Mouse (Mus musculus) fibroblast of lung, adult 2 months (primary cell): ENCODE data around the gene Srek1ip1.

ENCODE experiments used
- DNase-seq: peaks from one replicate; pipeline ENCODE4 v3.0.0-alpha.2; 2011; ENCODE audit warnings: low read depth

Srek1ip1 gene

DNA sequence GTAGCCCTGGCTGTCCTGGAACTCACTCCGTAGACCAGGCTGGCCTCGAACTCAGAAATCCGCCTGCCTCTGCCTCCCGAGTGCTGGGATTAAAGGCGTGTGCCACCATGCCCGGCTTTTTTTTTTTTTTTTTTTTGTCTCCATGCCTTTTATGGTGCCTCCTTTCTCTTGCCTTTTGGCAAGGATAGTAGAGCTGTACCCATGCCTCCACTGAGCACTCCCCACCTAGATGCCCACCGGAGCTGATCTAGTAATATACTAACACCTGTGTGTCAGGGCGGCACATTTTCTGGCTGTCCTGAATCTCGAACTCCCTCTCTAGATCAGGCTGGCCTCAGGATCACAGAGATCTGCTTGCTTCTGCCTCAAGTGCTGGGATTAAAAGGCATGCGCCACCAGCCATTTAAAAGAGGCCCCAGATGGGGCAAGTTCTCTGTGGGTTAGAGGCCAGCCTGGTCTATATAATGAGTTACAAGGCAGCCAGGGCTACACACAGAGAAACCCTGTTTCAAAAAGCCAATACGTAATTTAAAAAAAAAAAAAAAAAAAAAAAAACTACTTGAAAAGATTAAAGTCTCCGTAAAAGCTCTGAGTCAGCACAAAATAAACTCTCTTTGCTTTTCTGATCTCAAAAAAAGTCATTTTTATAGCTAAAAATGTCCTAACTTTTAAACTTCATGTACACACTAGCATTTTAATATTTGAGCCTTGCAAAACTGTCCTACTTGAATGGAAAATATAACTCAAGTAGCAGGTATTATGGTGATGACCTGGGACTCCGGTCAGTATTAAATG is 51.2 kb downstream of the Srek1ip1 start:
- DNase-seq = no peak

GRCm38 (mm10) chr13:104853645-104854044 is 61.4 kb downstream of the Srek1ip1 start:
- no peak for DNase-seq

DNA sequence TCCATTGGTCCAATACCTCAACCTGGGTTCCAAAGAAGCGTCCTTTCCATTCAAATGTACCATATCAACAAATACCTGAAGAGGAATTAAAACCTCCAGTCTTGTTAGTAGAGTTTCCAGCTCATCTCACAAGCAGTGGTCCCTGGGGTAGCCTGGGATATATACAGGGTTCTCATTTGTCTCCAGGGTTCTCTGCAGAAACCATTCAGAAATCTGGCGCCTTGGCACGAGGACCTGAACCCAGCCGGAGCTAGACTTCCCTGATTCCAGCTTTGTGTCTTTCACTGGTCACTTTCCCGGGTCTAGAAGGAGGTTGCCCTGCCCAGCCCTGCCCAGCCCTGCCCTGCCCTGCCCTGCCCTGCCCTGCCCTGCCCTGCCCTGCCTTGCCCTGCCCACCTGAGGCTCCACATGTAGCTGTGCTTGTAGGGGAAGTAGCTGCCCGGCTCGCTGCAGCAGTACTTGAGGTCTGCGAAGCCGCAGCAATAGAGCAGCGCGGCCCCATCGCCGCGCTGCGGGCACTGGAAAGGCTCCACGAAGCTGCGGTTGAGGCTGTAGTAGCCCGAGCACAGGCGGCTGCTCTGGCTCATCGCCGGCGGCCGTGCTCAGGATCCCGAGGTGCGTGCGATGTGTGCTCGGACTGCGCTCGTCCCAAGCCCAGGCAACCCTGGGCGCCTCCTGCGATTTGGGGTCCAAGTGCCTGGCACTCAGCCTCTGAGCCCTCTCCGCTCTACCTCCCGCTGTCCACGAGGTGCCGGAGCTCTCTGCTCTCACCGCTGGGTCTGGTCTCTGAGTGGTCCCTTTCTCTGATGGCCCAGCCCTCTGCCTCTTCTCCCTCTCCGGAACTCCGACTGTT is 71.1 kb downstream of the Srek1ip1 start, which contains the start of gene Shisal2b:
Shisal2b (minus strand) TSS at position 767 of the 853 bp plus-strand sequence.
- peak; percentile 9 for DNase-seq

- no peak for DNase-seq
Measured at GRCm38 (mm10) chr13:104866726-104867125, 74.4 kb downstream of the Srek1ip1 start.

DNA sequence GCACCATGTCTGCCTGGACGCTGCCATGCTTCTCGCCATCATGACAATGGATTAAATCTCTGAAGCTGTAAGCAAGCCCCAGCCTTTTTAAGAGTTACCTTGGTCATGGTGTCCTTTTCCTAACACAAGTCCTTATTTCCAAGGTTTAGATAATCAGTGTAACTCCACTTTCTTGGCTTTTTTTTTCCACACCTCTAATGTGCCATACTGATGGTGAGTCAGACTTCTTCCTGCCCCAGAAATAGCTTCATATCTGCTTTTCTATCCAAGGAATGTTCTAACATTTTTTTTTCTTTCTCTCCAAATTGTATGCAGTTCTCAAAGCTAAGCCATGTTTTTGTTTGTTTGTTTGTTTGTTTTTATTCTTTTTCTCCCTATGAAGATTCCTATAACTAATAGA is 77.6 kb downstream of the Srek1ip1 start:
- no peak for DNase-seq

DNA sequence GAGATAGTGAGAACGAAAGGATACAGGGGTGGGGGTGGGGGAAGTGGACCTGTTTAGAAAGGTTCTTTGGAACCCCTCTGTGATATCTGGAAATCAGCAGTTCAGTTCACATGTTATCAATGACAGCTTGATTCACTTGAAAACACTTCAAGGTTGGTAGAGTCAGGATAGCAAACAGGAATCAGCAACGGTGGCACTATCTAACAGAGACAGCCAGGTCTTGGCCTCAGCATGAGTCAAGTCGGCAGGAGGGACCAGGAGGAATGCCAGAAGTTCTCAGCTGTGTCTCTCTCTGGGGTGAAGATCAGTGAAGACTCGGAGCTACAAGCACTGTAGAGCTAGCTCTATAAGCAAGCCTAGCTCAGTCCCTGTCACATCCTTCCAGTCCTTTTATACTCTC is 86.2 kb downstream of the Srek1ip1 start:
- no peak for DNase-seq

DNA sequence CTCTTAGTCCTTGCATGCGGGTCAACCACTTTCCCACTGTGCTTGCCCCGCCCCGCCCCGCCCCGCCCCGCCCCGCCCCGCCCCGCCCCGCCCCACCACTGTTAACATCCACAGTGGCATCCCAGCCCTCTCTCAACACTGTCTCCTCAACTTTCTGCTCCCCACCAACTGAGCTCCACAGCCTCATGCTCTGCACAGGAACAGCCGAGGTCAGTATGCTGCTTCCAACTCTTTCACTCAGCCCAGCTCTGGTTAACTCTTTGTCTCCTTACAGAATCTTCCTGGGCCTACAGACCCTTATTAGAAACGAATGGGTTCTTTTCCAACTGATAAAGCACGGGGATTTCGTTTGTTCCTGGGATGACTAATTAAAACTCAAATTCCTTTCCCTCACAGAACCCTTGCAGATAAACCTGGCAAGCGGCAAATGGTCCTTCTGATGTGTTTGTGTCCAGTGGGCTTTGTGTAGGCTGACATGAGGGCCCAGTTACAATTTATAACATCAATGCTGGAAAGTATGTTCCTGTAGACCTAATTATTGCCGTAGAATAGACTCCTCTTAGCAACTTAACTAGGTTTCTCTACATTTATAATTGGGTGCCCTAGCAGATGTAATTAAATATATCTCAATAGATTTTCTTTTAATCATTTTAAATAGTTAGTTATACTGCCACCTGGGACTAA is 91.4 kb downstream of the Srek1ip1 start:
- no peak for DNase-seq

DNA sequence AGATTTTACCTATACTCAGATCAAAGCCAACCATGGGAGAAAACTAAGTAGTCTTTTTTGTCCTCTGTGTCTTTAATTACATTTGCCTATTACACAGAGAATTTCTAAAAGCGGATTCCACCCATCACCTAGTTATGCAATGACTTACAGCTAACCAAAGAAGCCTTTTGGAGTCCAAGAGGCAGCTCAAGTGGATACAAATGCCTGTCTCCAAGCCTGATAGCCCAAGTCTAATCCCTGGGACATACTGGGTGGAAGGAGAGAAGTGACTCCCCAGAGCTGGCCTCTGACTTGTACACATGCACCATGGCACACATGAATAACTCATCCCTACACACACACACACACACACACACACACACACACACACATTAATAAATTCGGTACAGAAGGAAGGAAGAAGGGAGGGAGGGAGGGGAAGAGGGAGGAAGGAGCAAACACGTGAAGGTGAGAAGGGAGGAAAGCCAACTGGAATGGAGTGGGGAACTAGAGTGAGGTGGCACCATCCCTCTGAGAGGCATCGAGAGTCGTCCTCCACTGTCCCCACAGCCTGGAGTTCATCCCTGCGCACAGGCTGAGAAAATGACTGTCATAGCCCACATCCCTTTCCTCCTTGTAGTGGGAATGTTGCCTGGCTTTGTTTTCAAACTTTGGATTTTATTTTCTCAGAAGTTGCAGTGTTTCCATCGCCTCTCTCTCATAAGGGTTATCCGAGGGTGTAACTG is 94.2 kb downstream of the Srek1ip1 start:
- DNase-seq = no peak
